Comparison of ENCODE assay signal across 10 mouse cellular contexts in genomic region chr17:48041351-48042287, GRCm38 (mm10). TPM values are rescaled to one million over a fixed set of nuclear protein-coding genes. Genes with fewer than 3 reads are reported as not detected.
DNase-seq lines count a peak whose midpoint lies in the region; ATAC-seq and TF ChIP-seq lines count a peak whose summit lies in the region.
"Had no signal": no experiment of that assay in that cellular context is flagged by ENCODE, and none has a peak within 500 bp of the region (broad histone marks: within the 10 kb centered on the region; RNA-seq: fewer than 3 reads in every experiment).

No protein-coding gene starts in this region.

- no peak for TF ChIP-seq POLR2A in cerebellum, adult 2 months (IDR thresholded peaks at IDR 0.05; ENCODE audit: borderline replicate concordance, insufficient read depth, low read length)

- no peaks in the 10 kb centered on the region for H3K36me3 ChIP-seq in intestine, embryonic 16.5 days (ENCODE audit: control insufficient read depth, insufficient read depth, low read length)
- no peaks in the 10 kb centered on the region for H3K36me3 ChIP-seq in limb, embryonic 13.5 days
- no peaks in the 10 kb centered on the region for H3K36me3 ChIP-seq in midbrain, embryonic 13.5 days
- H3K36me3 ChIP-seq in stomach, embryonic 16.5 days (ENCODE audit: control insufficient read depth, insufficient read depth, low read length), result no peaks in the 10 kb centered on the region

- peak overlapping the region; percentile 63 for H3K9ac ChIP-seq in intestine, embryonic 16.5 days (ENCODE audit: low read depth, low read length)
- peak overlapping the region; percentile 59 for H3K9ac ChIP-seq in limb, embryonic 13.5 days
- no peak overlapping the region for H3K9ac ChIP-seq in midbrain, embryonic 13.5 days (replicated peaks)
- H3K9ac ChIP-seq in stomach, embryonic 16.5 days (ENCODE audit: low read length), result peak overlapping the region; percentile 66

- 25% methylated on average over 29 of the region's 29 CpGs for WGBS in cerebellum, adult 2 months
- WGBS in intestine, embryonic 16.5 days, result 10% methylated on average over 29 of the region's 29 CpGs
- 3% methylated on average over 29 of the region's 29 CpGs for WGBS in limb, embryonic 13.5 days
- 3% methylated on average over 29 of the region's 29 CpGs for WGBS in midbrain, embryonic 13.5 days
- WGBS in stomach, embryonic 16.5 days, result 12% methylated on average over 29 of the region's 29 CpGs

- H3K27ac ChIP-seq in cerebellum, adult 2 months (ENCODE audit: insufficient read depth, low read length), result no peak overlapping the region
- H3K27ac ChIP-seq in intestine, embryonic 16.5 days (ENCODE audit: low read length), result peak overlapping the region; percentile 89
- peak overlapping the region; percentile 94 for H3K27ac ChIP-seq in limb, embryonic 13.5 days
- peak overlapping the region; percentile 76 for H3K27ac ChIP-seq in midbrain, embryonic 13.5 days
- H3K27ac ChIP-seq in stomach, embryonic 16.5 days (ENCODE audit: low read length), result peak overlapping the region; percentile 91

- H3K9me3 ChIP-seq in intestine, embryonic 16.5 days (ENCODE audit: control insufficient read depth, low read length), result no peaks in the 10 kb centered on the region
- H3K9me3 ChIP-seq in limb, embryonic 13.5 days, result no peaks in the 10 kb centered on the region
- no peaks in the 10 kb centered on the region for H3K9me3 ChIP-seq in midbrain, embryonic 13.5 days
- no peaks in the 10 kb centered on the region for H3K9me3 ChIP-seq in stomach, embryonic 16.5 days (replicated peaks; ENCODE audit: control insufficient read depth, low read length)

- no peaks in the 10 kb centered on the region for H3K27me3 ChIP-seq in cerebellum, adult 2 months (ENCODE audit: control insufficient read depth, insufficient read depth, low read length)
- H3K27me3 ChIP-seq in intestine, embryonic 16.5 days (replicated peaks; ENCODE audit: control insufficient read depth, insufficient read depth, low read length), result no peaks in the 10 kb centered on the region
- 0 out of 2 replicates have a peak, but pooled peaks cover 4% of the 10 kb centered on the region for H3K27me3 ChIP-seq in limb, embryonic 13.5 days
- peaks cover 22% of the 10 kb centered on the region for H3K27me3 ChIP-seq in midbrain, embryonic 13.5 days
- no peaks in the 10 kb centered on the region for H3K27me3 ChIP-seq in stomach, embryonic 16.5 days (ENCODE audit: control insufficient read depth, insufficient read depth, low read length)

- no peaks in the 10 kb centered on the region for H3K4me1 ChIP-seq in cerebellum, adult 2 months (ENCODE audit: control insufficient read depth, insufficient read depth, low read length)
- peaks cover 14% of the 10 kb centered on the region for H3K4me1 ChIP-seq in intestine, embryonic 16.5 days (ENCODE audit: control insufficient read depth, insufficient read depth, low read length)
- peaks cover 34% of the 10 kb centered on the region for H3K4me1 ChIP-seq in limb, embryonic 13.5 days
- peaks cover 27% of the 10 kb centered on the region for H3K4me1 ChIP-seq in midbrain, embryonic 13.5 days (replicated peaks)
- H3K4me1 ChIP-seq in stomach, embryonic 16.5 days (ENCODE audit: control insufficient read depth, insufficient read depth, low read length), result peaks cover 19% of the 10 kb centered on the region; the same call in 1 of the 2 replicates

- ATAC-seq in intestine, embryonic 16.5 days, result peak; percentile 67
- ATAC-seq in limb, embryonic 13.5 days (ENCODE audit: low FRiP score, low read depth), result peak; percentile 86; the same call in 1 of the 2 replicates
- peak; percentile 74 for ATAC-seq in midbrain, embryonic 13.5 days
- peak; percentile 70; the same call in 1 of the 2 replicates for ATAC-seq in stomach, embryonic 16.5 days (ENCODE audit: insufficient read depth, low FRiP score)

- TF ChIP-seq CTCF in cerebellum, adult 2 months (IDR thresholded peaks at IDR 0.05; ENCODE audit: borderline replicate concordance, insufficient read depth, low read depth, low read length), result no peak

- peak overlapping the region; percentile 53 for H3K4me2 ChIP-seq in intestine, embryonic 16.5 days (ENCODE audit: low read depth, low read length)
- H3K4me2 ChIP-seq in limb, embryonic 13.5 days (replicated peaks), result peak overlapping the region; percentile 62
- peak overlapping the region; percentile 44 for H3K4me2 ChIP-seq in midbrain, embryonic 13.5 days (replicated peaks)
- peak overlapping the region; percentile 52 for H3K4me2 ChIP-seq in stomach, embryonic 16.5 days (ENCODE audit: low read depth, low read length)

- peak; percentile 15 to 27 for DNase-seq in cerebellum, adult 2 months
- no peak for DNase-seq in cerebellum, adult 11-12 months
- peak; percentile 14 to 15 for DNase-seq in cerebellum, postnatal 36 days
- peak; percentile 54 for DNase-seq in gonadal fat pad, adult 2 months (ENCODE audit: low read depth)

- no peak overlapping the region for H3K4me3 ChIP-seq in cerebellum, adult 2 months (replicated peaks; ENCODE audit: insufficient read depth, low read depth, low read length)
- H3K4me3 ChIP-seq in intestine, embryonic 16.5 days (ENCODE audit: low read length), result peak overlapping the region; percentile 42
- peak overlapping the region; percentile 38 for H3K4me3 ChIP-seq in limb, embryonic 13.5 days
- H3K4me3 ChIP-seq in midbrain, embryonic 13.5 days (replicated peaks), result no peak overlapping the region; the same call in 1 of the 2 replicates
- H3K4me3 ChIP-seq in stomach, embryonic 16.5 days (replicated peaks; ENCODE audit: low read length), result peak overlapping the region; percentile 40
- H3K4me3 ChIP-seq: myocyte had no signal

RNA-seq across cellular contexts. Expression of gene 1700122O11Rik, which starts 3.5 kb away (rescaled TPM):
- polyA plus RNA-seq in cerebellum, adult 2 months (2012; rRNA removed), result not detected in 2 replicates
- not detected in 2 replicates for polyA plus RNA-seq in gonadal fat pad, adult 2 months (2012; rRNA removed)
- polyA plus RNA-seq in intestine, embryonic 16.5 days (2015; fragmentation: Nextera tagmentation; extraction: Ambion mirVana), result not detected in 2 replicates
- polyA plus RNA-seq in limb, embryonic 13.5 days (2015; fragmentation: Nextera tagmentation; extraction: Ambion mirVana), result not detected in 2 replicates
- not detected in 2 replicates for polyA plus RNA-seq in midbrain, embryonic 13.5 days (2015; fragmentation: Nextera tagmentation; extraction: Ambion mirVana)
- polyA plus RNA-seq in stomach, embryonic 16.5 days (2015; fragmentation: Nextera tagmentation; extraction: Ambion mirVana), result not detected in 2 replicates
- polyA plus RNA-seq: C2C12, myocyte had no signal

RNA-seq across cellular contexts. Expression of gene 1700067P10Rik, which starts 47.5 kb away (rescaled TPM):
- 0.13 TPM in 2 replicates for polyA plus RNA-seq in cerebellum, adult 2 months (2012; rRNA removed)
- polyA plus RNA-seq in gonadal fat pad, adult 2 months (2012; rRNA removed), result 0.36 and 0.63 TPM in 2 replicates
- not detected in 2 replicates for polyA plus RNA-seq in intestine, embryonic 16.5 days (2015; fragmentation: Nextera tagmentation; extraction: Ambion mirVana)
- polyA plus RNA-seq in limb, embryonic 13.5 days (2015; fragmentation: Nextera tagmentation; extraction: Ambion mirVana), result not detected in 2 replicates
- polyA plus RNA-seq in midbrain, embryonic 13.5 days (2015; fragmentation: Nextera tagmentation; extraction: Ambion mirVana), result 0.34 TPM in 1 of 2 replicates, not detected in the other
- polyA plus RNA-seq in stomach, embryonic 16.5 days (2015; fragmentation: Nextera tagmentation; extraction: Ambion mirVana), result not detected in 2 replicates
- polyA plus RNA-seq: C2C12, myocyte had no signal

Comparison
In these comparisons a context has a peak if more than half of its experiments do, and no peak if none do; other contexts are left out.
1. H3K4me3 ChIP-seq: peak in intestine, embryonic 16.5 days (single experiment), limb, embryonic 13.5 days (single experiment) and stomach, embryonic 16.5 days (single experiment); none in cerebellum, adult 2 months (single experiment) and midbrain, embryonic 13.5 days (single experiment).
2. Peak in every context shown above with its lines, with median percentiles within 50 percentile points of each other: ATAC-seq and H3K4me2 ChIP-seq.